In the genomic region with DNA sequence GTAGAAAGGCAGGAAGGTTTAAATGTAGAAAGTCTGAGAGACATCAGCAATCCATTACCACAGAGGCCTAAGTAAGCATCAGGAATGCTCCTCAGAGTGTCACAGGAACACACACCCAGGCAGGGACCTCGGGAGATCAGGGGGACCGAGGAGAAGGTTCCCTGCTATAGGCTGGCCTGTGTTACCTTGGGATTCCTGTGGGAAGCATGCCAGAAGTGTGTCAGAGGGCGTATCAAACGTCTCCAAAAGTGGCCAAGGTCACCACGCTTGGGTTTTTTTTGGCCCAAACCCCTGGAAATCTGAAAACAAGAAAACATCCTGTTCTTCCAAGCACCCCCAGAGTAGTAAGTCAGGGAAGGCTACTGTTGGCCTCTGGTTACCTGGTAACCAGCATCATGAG, we compare ENCODE assay signal across 15 mouse cellular contexts. TPM values are rescaled to one million over a fixed set of nuclear protein-coding genes. Genes with fewer than 3 reads are reported as not detected.
"Had no signal": no experiment of that assay in that cellular context is flagged by ENCODE, and none has a peak within 500 bp of the region (broad histone marks: within the 10 kb centered on the region; RNA-seq: fewer than 3 reads in every experiment).

Gene Gm4871 (minus strand): TSS at position 364 of the 400 bp plus-strand sequence.

RNA-seq across cellular contexts. Expression of gene Gm4871, which starts in this region (rescaled TPM):
- total RNA-seq: gastrocnemius, adult 2 months; gastrocnemius, postnatal 10 days; gastrocnemius, postnatal 25 days; gastrocnemius, postnatal 4 days; granulocyte monocyte progenitor cell, adult 5-6 weeks; heart, adult 2 months; heart, postnatal 10 days; heart, postnatal 25 days; heart, postnatal 4 days; layer of hippocampus, adult 2 months; layer of hippocampus, postnatal 10 days; layer of hippocampus, postnatal 25 days; left cerebral cortex, adult 2 months; left cerebral cortex, postnatal 14 days; left cerebral cortex, postnatal 36 days had no signal
